Mouse (Mus musculus) CH12.LX (cell line): Measurements from ENCODE around the gene Rhbg. TPM values are rescaled to one million over a fixed set of nuclear protein-coding genes. Genes with fewer than 3 reads are reported as not detected.

Experiments used
- DNase-seq: peaks from one replicate; pipeline ENCODE4 v3.0.0-alpha.2; 2013; ENCODE audit errors: extremely low read depth
- H3K27ac ChIP-seq: 2 replicates; pipeline ENCODE4 v1.5.1; 2012; ENCODE audit warnings: low read depth, mild to moderate bottlenecking, control low read depth, moderate library complexity; ENCODE audit not compliant: insufficient read depth
- H3K27me3 ChIP-seq: replicated peaks from 2 replicates; pipeline ENCODE3; 2012; ENCODE audit warnings: inconsistent platforms
- H3K36me3 ChIP-seq, 2 experiments: replicated peaks in 1 of 2; 2 replicates each; pipeline versions ENCODE3 to v1.6.1; 2012; ENCODE audit warnings: inconsistent platforms in 1 of 2, low read length in 1 of 2, mild to moderate bottlenecking in 1 of 2, mixed read lengths in 1 of 2, moderate library complexity in 1 of 2; ENCODE audit not compliant: control insufficient read depth in 1 of 2, insufficient read depth in 1 of 2
- H3K4me1 ChIP-seq, 2 experiments: 2 replicates each; pipeline ENCODE4 v1.6.1; 2012; ENCODE audit warnings: inconsistent platforms in 1 of 2, moderate library complexity in 1 of 2; ENCODE audit not compliant: insufficient read depth in 2 of 2, control insufficient read depth in 1 of 2
- H3K4me2 ChIP-seq: 2 replicates; pipeline ENCODE4 v1.6.1; 2012; ENCODE audit warnings: low read depth, mild to moderate bottlenecking, control low read depth; ENCODE audit not compliant: poor library complexity, insufficient read depth, severe bottlenecking
- H3K4me3 ChIP-seq, 3 experiments: fragments of 150-350 bp in 1 of 3; sonication (generic) in 1 of 3; replicated peaks in 1 of 3; 2 replicates each; pipeline versions ENCODE3 to v1.5.1; 2011 to 2012; ENCODE audit warnings: low read depth in 2 of 3, low read length in 2 of 3, mild to moderate bottlenecking in 2 of 3, moderate library complexity in 2 of 3, control low read depth in 1 of 3, improper control_type of control experiment in 1 of 3, inconsistent platforms in 1 of 3, mixed read lengths in 1 of 3; ENCODE audit not compliant: poor library complexity in 1 of 3
- H3K79me2 ChIP-seq: replicated peaks from 2 replicates; pipeline ENCODE4 v1.6.1; 2012; ENCODE audit warnings: mild to moderate bottlenecking, moderate library complexity; ENCODE audit not compliant: control insufficient read depth, poor library complexity, insufficient read depth, severe bottlenecking; ENCODE audit errors: extremely low read depth
- H3K9ac ChIP-seq: 2 replicates; pipeline ENCODE4 v1.6.1; 2012; ENCODE audit warnings: low read depth, mild to moderate bottlenecking, control low read depth, moderate library complexity; ENCODE audit not compliant: insufficient read depth
- H3K9me3 ChIP-seq: replicated peaks from 2 replicates; pipeline ENCODE3; 2012; ENCODE audit warnings: low read length, inconsistent platforms, mixed read lengths
- BHLHE40 ChIP-seq: IDR thresholded peaks from 2 replicates; pipeline ENCODE4 v1.6.1; 2011; ENCODE audit warnings: mild to moderate bottlenecking, low read depth, low read length, improper control_type of control experiment
- CHD1 ChIP-seq: IDR thresholded peaks from 2 replicates; pipeline ENCODE4 v1.6.1; 2012; ENCODE audit warnings: low read depth, low read length, improper control_type of control experiment, inconsistent platforms
- CHD2 ChIP-seq: IDR thresholded peaks from 2 replicates; pipeline ENCODE4 v1.6.1; 2011; ENCODE audit warnings: low read length, improper control_type of control experiment
- ELF1 ChIP-seq: IDR thresholded peaks from 2 replicates; pipeline ENCODE4 v1.6.1; 2014; ENCODE audit warnings: low read depth, mild to moderate bottlenecking, inconsistent platforms, low read length, improper control_type of control experiment
- EP300 ChIP-seq: IDR thresholded peaks from 2 replicates; pipeline ENCODE4 v1.6.1; 2011; ENCODE audit warnings: low read length, improper control_type of control experiment
- ETS1 ChIP-seq: conservative IDR thresholded peaks from 2 replicates; pipeline ENCODE4 v1.6.1; 2012; ENCODE audit warnings: low read depth, mild to moderate bottlenecking, inconsistent platforms, low read length, improper control_type of control experiment, moderate library complexity
- IRF4 ChIP-seq: IDR thresholded peaks from 2 replicates; pipeline ENCODE4 v1.6.1; 2014; ENCODE audit warnings: low read depth, mild to moderate bottlenecking, inconsistent platforms, low read length, improper control_type of control experiment
- JUN ChIP-seq: IDR thresholded peaks from 2 replicates; pipeline ENCODE4 v1.6.1; 2011; ENCODE audit warnings: low read depth, mild to moderate bottlenecking, low read length, improper control_type of control experiment, moderate library complexity; ENCODE audit not compliant: insufficient read depth
- KAT2A ChIP-seq: IDR thresholded peaks from 2 replicates; pipeline ENCODE4 v1.6.1; 2012; ENCODE audit warnings: low read length, improper control_type of control experiment, inconsistent platforms; ENCODE audit not compliant: insufficient replicate concordance
- MAFK ChIP-seq: IDR thresholded peaks from 2 replicates; pipeline ENCODE4 v1.6.1; 2011; ENCODE audit warnings: low read length, improper control_type of control experiment; ENCODE audit not compliant: insufficient replicate concordance
- MAX ChIP-seq: IDR thresholded peaks from 2 replicates; pipeline ENCODE4 v1.6.1; 2011; ENCODE audit warnings: low read length, improper control_type of control experiment
- MAZ ChIP-seq: IDR thresholded peaks from 2 replicates; pipeline ENCODE4 v1.6.1; 2012; ENCODE audit warnings: low read depth, mild to moderate bottlenecking, inconsistent platforms, low read length, improper control_type of control experiment, moderate library complexity
- MEF2A ChIP-seq: IDR thresholded peaks from 2 replicates; pipeline ENCODE4 v1.6.1; 2014; ENCODE audit warnings: low read depth, mild to moderate bottlenecking, inconsistent platforms, low read length, improper control_type of control experiment, borderline replicate concordance
- MXI1 ChIP-seq: IDR thresholded peaks from 2 replicates; pipeline ENCODE4 v1.6.1; 2011; ENCODE audit warnings: mild to moderate bottlenecking, low read depth, low read length, improper control_type of control experiment
- MYC ChIP-seq: IDR thresholded peaks from 2 replicates; pipeline ENCODE4 v1.6.1; 2011; ENCODE audit warnings: low read depth, mild to moderate bottlenecking, improper control_type of control experiment, low read length
- NELFE ChIP-seq: IDR thresholded peaks from 2 replicates; pipeline ENCODE4 v1.6.1; 2011; ENCODE audit warnings: low read depth, low read length, improper control_type of control experiment
- NRF1 ChIP-seq: IDR thresholded peaks from 2 replicates; pipeline ENCODE4 v1.6.1; 2014; ENCODE audit warnings: low read depth, mild to moderate bottlenecking, inconsistent platforms, low read length, improper control_type of control experiment, moderate library complexity
- PAX5 ChIP-seq: IDR thresholded peaks from 2 replicates; pipeline ENCODE4 v1.6.1; 2012; ENCODE audit warnings: low read length, inconsistent platforms, mixed read lengths
- POLR2AphosphoS2 ChIP-seq: IDR thresholded peaks from 2 replicates; pipeline ENCODE4 v1.6.1; 2011; ENCODE audit warnings: low read depth, low read length, improper control_type of control experiment
- SIN3A ChIP-seq: IDR thresholded peaks from 2 replicates; pipeline ENCODE4 v1.6.1; 2012; ENCODE audit warnings: low read length, improper control_type of control experiment, inconsistent platforms
- SMC3 ChIP-seq: IDR thresholded peaks from 2 replicates; pipeline ENCODE4 v1.6.1; 2011; ENCODE audit warnings: low read depth, low read length, improper control_type of control experiment
- TBP ChIP-seq: conservative IDR thresholded peaks from 2 replicates; pipeline ENCODE4 v1.6.1; 2011; ENCODE audit warnings: low read depth, low read length, improper control_type of control experiment
- UBTF ChIP-seq: IDR thresholded peaks from 2 replicates; pipeline ENCODE4 v1.6.1; 2012; ENCODE audit warnings: low read depth, mild to moderate bottlenecking, inconsistent platforms, low read length, improper control_type of control experiment, moderate library complexity
- USF1 ChIP-seq: IDR thresholded peaks from 2 replicates; pipeline ENCODE4 v1.6.1; 2014; ENCODE audit warnings: low read depth, mild to moderate bottlenecking, inconsistent platforms, low read length, improper control_type of control experiment
- USF2 ChIP-seq: conservative IDR thresholded peaks from 2 replicates; pipeline ENCODE4 v1.6.1; 2011; ENCODE audit warnings: low read depth, low read length, improper control_type of control experiment
- ZC3H11A ChIP-seq: IDR thresholded peaks from 2 replicates; pipeline ENCODE4 v1.6.1; 2012; ENCODE audit warnings: low read depth, mild to moderate bottlenecking, inconsistent platforms, low read length, improper control_type of control experiment
- ZKSCAN1 ChIP-seq: IDR thresholded peaks from 2 replicates; pipeline ENCODE4 v1.6.1; 2012; ENCODE audit warnings: low read depth, inconsistent platforms, low read length, improper control_type of control experiment, borderline replicate concordance
- dilution Hi-C: fragments of 300-500 bp; cut with MboI; formaldehyde crosslinking; loops from 2 replicates; pipeline ENCODE4 v1.14.3; 2020; ENCODE audit warnings: low sequenced_read_pairs; ENCODE audit not compliant: extremely low pct_unique_long_range_greater_than_20kb, extremely low pct_ligation_motif_present
- in situ Hi-C: fragments of 300-500 bp; cut with MboI; formaldehyde crosslinking; loops from 3 replicates; pipeline ENCODE4 v1.14.3; 2019; ENCODE audit warnings: low sequenced_read_pairs, low pct_ligation_motif_present, low pct_unique_long_range_greater_than_20kb, mixed read lengths
- polyA plus RNA-seq: library from polyadenylated mRNA; unstranded; fragments of >175 nt; gene quantifications from 2 replicates; pipeline ENCODE4 v1.2.1, GENCODE M21; 2012; ENCODE audit warnings: low read depth; ENCODE audit not compliant: insufficient read length
- total RNA-seq, 2 experiments: library from RNA; depleted of rRNA; stranded (reverse); fragments of 300-350 nt in 1 of 2; fragments of >200 nt in 1 of 2; gene quantifications; 2 replicates each; pipeline ENCODE4 v1.2.3; 2012 to 2014

The Rhbg gene
- total and polyA plus RNA-seq, 3 experiments, result 0.08 TPM; not detected in 2

DNA sequence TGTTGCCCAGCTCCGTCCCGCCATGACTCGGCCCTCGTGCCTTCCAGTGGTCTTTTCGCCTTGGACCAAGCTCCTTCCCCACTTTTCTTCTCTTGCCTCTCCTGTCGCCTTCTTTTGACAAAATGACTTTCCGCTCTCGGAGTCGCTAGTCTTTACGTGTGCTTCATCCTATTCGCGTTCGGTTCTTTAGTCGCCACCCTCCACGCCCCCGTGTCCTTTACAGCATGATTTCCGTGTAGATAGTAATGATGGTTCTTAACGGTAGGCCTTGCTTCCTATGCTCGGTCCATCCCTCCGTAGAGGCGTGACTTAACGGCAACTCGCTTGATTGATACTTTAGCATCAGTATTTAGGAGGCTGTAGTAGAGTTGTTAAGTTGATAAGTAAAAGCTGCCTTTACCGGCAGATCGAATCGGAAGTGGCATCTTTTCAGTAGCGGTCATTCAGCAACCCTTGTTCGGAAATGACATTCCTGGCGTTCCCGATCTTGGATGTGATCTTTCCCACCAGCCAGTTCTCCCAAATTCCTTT, 42.9 kb upstream of the Rhbg start:
- no peaks in the 10 kb centered on the region for H3K9me3 ChIP-seq
- dilution Hi-C loops (no loop called here), in situ Hi-C loops (loop anchor here (5.0 kb wide), 1 partner anchor 35 kb away; no protein-coding TSS in a partner anchor)
- peak overlapping the region; percentile 83 for H3K27ac ChIP-seq
- peak; percentile 57 for DNase-seq
- TF ChIP-seq TBP, result no peak
- TF ChIP-seq MAX, result 0 out of 2 replicates have a peak, but pooled peaks have one; percentile 16
- no peak for TF ChIP-seq USF2
- TF ChIP-seq SIN3A, result peak; percentile 83
- no peak for TF ChIP-seq PAX5
- TF ChIP-seq MEF2A, result no peak
- TF ChIP-seq ZKSCAN1, result no peak
- no peak for TF ChIP-seq POLR2AphosphoS2
- peak; percentile 26; the same call in 1 of the 2 replicates for TF ChIP-seq ELF1
- TF ChIP-seq MXI1, result peak; percentile 78
- TF ChIP-seq ZC3H11A, result no peak
- no peak for TF ChIP-seq ETS1
- TF ChIP-seq UBTF, result 0 out of 2 replicates have a peak, but pooled peaks have one; percentile 13
- no peak for TF ChIP-seq NRF1
- TF ChIP-seq CHD1, result peak; percentile 57; the same call in 1 of the 2 replicates
- peaks cover 43% of the 10 kb centered on the region for H3K79me2 ChIP-seq
- peak overlapping the region; percentile 82 to 98 (median 95) for H3K4me3 ChIP-seq
- H3K36me3 ChIP-seq, result peaks cover 29 to 47% of the 10 kb centered on the region in 2 experiments
- H3K9ac ChIP-seq, result peak overlapping the region; percentile 61
- H3K4me1 ChIP-seq, result peaks cover 0 to 28% of the 10 kb centered on the region in 2 experiments; a peak in 3 of 4 replicates
- H3K4me2 ChIP-seq, result peak overlapping the region; percentile 59; the same call in 1 of the 2 replicates
- no peaks in the 10 kb centered on the region for H3K27me3 ChIP-seq

DNA sequence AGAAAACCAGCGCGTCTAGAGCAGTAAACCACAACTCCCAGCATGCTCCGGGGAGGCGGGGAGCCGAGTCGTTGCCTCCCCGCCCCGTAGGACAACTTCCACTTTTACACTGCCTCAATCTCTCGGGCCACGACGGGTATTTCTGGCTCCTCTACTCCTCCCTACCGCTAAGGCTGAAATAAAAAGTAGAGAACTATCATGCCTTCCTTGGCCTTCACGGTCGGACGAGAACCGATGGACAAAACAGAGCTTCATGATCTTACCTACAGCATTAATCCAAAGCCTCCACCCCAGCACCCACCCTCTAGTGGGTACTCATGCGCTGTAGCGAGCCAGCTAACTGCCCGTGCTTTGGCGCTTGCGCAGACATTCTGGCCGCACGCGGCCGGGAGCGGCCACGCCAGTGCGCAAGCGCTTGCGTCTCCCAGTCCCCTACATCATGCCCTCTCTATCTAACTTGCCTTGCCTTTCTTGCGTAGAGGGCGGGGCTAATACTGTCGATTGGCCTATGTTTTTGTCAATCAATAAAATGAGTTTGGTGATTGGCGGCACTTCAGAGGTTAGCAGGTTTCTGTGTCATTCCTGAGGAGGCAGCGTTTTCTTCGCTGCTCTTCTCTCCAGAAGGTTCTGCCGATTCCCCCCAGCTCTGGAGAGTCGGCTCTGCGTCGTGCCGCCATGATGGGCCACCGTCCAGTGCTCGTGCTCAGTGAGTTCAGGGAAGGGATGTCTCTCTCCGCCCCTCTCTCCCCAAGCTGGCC, 42.2 kb upstream of the Rhbg start, which contains the start of the genes Tsacc and Cct3:
Tsacc (minus strand) TSS at position 439 of the 758 bp plus-strand sequence.
Cct3 (plus strand) TSS at position 556 of the 758 bp plus-strand sequence.
- H3K4me1 ChIP-seq, result peaks cover 0 to 28% of the 10 kb centered on the region in 2 experiments; a peak in 3 of 4 replicates
- H3K4me2 ChIP-seq, result peak within 1 kb of the TSS; percentile 100
- dilution Hi-C loops, result no loop called here
- H3K36me3 ChIP-seq, result peaks cover 25 to 42% of the 10 kb centered on the region in 2 experiments
- no peaks in the 10 kb centered on the region for H3K9me3 ChIP-seq
- H3K9ac ChIP-seq, result peak within 1 kb of the TSS; percentile 86
- no peaks in the 10 kb centered on the region for H3K27me3 ChIP-seq
- peak within 1 kb of the TSS; percentile 82 to 98 (median 95) for H3K4me3 ChIP-seq
- H3K27ac ChIP-seq, result peak within 1 kb of the TSS; percentile 90
- in situ Hi-C loops, result loop anchor here (5.0 kb wide), 1 partner anchor 36 kb away; no protein-coding TSS in a partner anchor
- peaks cover 43% of the 10 kb centered on the region for H3K79me2 ChIP-seq
- DNase-seq, result peak; percentile 99
- TF ChIP-seq ZC3H11A, result no peak
- peak; percentile 46; the same call in 1 of the 2 replicates for TF ChIP-seq MAZ
- no peak for TF ChIP-seq MEF2A
- TF ChIP-seq ELF1, result no peak; the same call in 1 of the 2 replicates
- TF ChIP-seq PAX5, result no peak
- TF ChIP-seq KAT2A, result peak; percentile 72; the same call in 1 of the 2 replicates
- TF ChIP-seq SMC3, result no peak
- no peak for TF ChIP-seq ETS1
- TF ChIP-seq MAFK, result no peak
- TF ChIP-seq UBTF, result no peak
- TF ChIP-seq USF1, result no peak
- TF ChIP-seq JUN, result no peak
- TF ChIP-seq BHLHE40, result peak; percentile 57; the same call in 1 of the 2 replicates
- peak; percentile 95 for TF ChIP-seq CHD2
- no peak for TF ChIP-seq ZKSCAN1
- peak; percentile 78 for TF ChIP-seq MYC
- TF ChIP-seq IRF4, result peak; percentile 26; the same call in 1 of the 2 replicates
- TF ChIP-seq POLR2AphosphoS2, result peak; percentile 70; the same call in 1 of the 2 replicates
- TF ChIP-seq NELFE, result peak; percentile 71; the same call in 1 of the 2 replicates
- peak; percentile 95 for TF ChIP-seq TBP
- TF ChIP-seq SIN3A, result peak; percentile 79; the same call in 1 of the 2 replicates
- no peak for TF ChIP-seq EP300
